Mouse (Mus musculus) monocyte, adult 5-6 weeks (primary cell): ENCODE measurements around the gene Myo1h. TPM values are rescaled to one million over a fixed set of nuclear protein-coding genes. Genes with fewer than 3 reads are reported as not detected.
A peak's percentile ranks its signal among the peaks of the same experiment; 100 is the strongest.

Experiments
- ATAC-seq: fragments of 153-309, 156-312 bp; replicated peaks from 2 replicates; pipeline ENCODE4 v1.8.0; 2017; ENCODE audit warnings: mild to moderate bottlenecking; ENCODE audit not compliant: low TSS enrichment, insufficient number of reproducible peaks, severe bottlenecking, poor library complexity, low FRiP score
- total RNA-seq: library from RNA; stranded (forward); fragments of 200-1000, 200-491, 200-594 nt; gene quantifications from 3 replicates; pipeline ENCODE4 v1.2.3, GENCODE M21; 2017

The Myo1h gene
- total RNA-seq, 1 experiment from 2014 or later, result 4.6 TPM

GRCm38 (mm10) chr5:114286872-114287571 is 1.9 kb upstream of the Myo1h start:
- ATAC-seq, result no peak

GRCm38 (mm10) chr5:114288396-114288795 is 570 bp upstream of the Myo1h start:
- ATAC-seq, result no peak

GRCm38 (mm10) chr5:114290004-114290403 is 1.0 kb downstream of the Myo1h start:
- no peak for ATAC-seq

- no peak for ATAC-seq
Observed at GRCm38 (mm10) chr5:114296693-114297631, 8.0 kb downstream of the Myo1h start.

- no peak for ATAC-seq
Observed at GRCm38 (mm10) chr5:114298212-114298894, 9.4 kb downstream of the Myo1h start.

- ATAC-seq, result no peak
Observed at GRCm38 (mm10) chr5:114299156-114299855, 10.3 kb downstream of the Myo1h start.

GRCm38 (mm10) chr5:114299883-114300610 is 11.1 kb downstream of the Myo1h start:
- ATAC-seq, result no peak

GRCm38 (mm10) chr5:114303166-114303565 is 14.2 kb downstream of the Myo1h start:
- no peak for ATAC-seq

- no peak for ATAC-seq
Observed at GRCm38 (mm10) chr5:114306496-114306895, 17.5 kb downstream of the Myo1h start.

GRCm38 (mm10) chr5:114308765-114309679 is 20.1 kb downstream of the Myo1h start:
- ATAC-seq, result no peak

- ATAC-seq, result no peak
Observed at GRCm38 (mm10) chr5:114309680-114310036, 20.7 kb downstream of the Myo1h start.

- peak; percentile 38; the same call in 1 of the 2 replicates for ATAC-seq
Observed at GRCm38 (mm10) chr5:114323105-114323790, 34.3 kb downstream of the Myo1h start.

- peak; percentile 67 for ATAC-seq
Observed at GRCm38 (mm10) chr5:114323791-114324507, 35.0 kb downstream of the Myo1h start.

GRCm38 (mm10) chr5:114342996-114343395 is 54.0 kb downstream of the Myo1h start:
- no peak for ATAC-seq

GRCm38 (mm10) chr5:114343612-114344011 is 54.6 kb downstream of the Myo1h start:
- ATAC-seq, result peak; percentile 81

- ATAC-seq, result no peak
Observed at GRCm38 (mm10) chr5:114345538-114345937, 56.6 kb downstream of the Myo1h start.
